Mouse (Mus musculus) monocyte, adult 5-6 weeks (primary cell): ENCODE measurements at regions not wholly inside any gene's neighbourhood (a gene's known extent, or its start where the extent isn't known, plus 50 kb on each side); places are given as distances from the start of the nearest gene placed in this dataset.

ENCODE experiments used
- ATAC-seq: fragments of 153-309, 156-312 bp; replicated peaks from 2 replicates; pipeline ENCODE4 v1.8.0; 2017; ENCODE audit warnings: mild to moderate bottlenecking; ENCODE audit not compliant: low TSS enrichment, insufficient number of reproducible peaks, severe bottlenecking, poor library complexity, low FRiP score

GRCm38 (mm10) chr15:58718282-58718681 lies 170.8 kb upstream of the Gm49356 start:
- no peak for ATAC-seq

- no peak for ATAC-seq
These were observed 169.7 kb upstream of the Gm49356 start for GRCm38 (mm10) chr15:58719410-58719809.

- ATAC-seq = 0 out of 2 replicates have a peak, but pooled peaks have one; percentile 27
These were observed 162.1 kb upstream of the Gm49356 start for GRCm38 (mm10) chr15:58727041-58727440.

- ATAC-seq = no peak
These were observed 160.8 kb upstream of the Gm49356 start for GRCm38 (mm10) chr15:58728264-58728663.

- ATAC-seq = no peak
These were observed 158.2 kb upstream of the Gm49356 start for GRCm38 (mm10) chr15:58730861-58731260.

- no peak for ATAC-seq
These were observed 157.8 kb upstream of the Gm49356 start for GRCm38 (mm10) chr15:58731346-58731745.

GRCm38 (mm10) chr15:58731952-58732642 lies 157.0 kb upstream of the Gm49356 start:
- ATAC-seq = no peak
